Mouse (Mus musculus) NIH3T3 (cell line): ENCODE data around the gene Trim40.

Source experiments
- DNase-seq: peaks from one replicate; pipeline ENCODE4 v3.0.0-alpha.2; 2012; ENCODE audit warnings: low read depth

Trim40 gene

DNA sequence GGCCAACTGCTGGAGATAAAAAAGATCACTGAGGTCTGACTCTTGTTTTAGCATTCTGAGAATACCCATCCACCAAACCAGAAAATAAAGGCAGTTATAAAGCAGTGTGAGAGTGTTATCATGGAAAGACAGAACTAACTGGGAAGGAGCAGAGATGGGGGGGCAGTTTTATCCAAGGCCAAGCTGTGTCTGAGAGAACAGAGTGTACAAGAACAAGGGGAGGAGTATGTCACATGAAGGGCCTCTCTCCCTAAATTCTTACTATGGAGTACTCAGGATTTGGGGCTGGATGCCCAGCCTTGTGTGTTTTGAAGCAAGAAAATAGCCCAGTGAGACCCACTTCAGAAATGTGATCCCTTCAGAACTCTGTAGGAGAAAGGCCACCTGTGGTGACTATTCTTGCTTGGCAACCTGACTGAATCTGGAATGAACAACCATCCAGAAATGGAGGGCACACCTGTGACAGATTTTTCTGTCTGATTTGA lies 48.9 kb downstream of the Trim40 start:
- DNase-seq = no peak

DNA sequence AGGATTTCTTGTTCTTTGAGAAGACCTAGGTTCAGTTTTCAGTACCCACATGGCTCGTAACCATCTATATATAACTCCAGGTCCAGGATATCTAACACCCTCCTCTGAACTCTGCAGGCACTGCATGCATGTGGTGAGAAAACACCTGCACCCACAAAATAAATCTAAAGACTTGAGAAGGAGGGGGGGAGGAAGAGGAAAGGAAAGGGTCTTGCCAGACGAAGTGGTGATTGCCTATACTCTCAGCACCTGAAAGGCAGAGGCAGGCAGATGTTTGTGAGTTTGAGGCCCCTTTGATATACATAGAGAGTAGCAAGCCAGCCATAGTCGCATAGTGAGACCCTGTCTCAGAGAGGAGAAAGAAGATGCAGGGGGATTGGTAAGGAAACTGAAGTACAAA lies 50.0 kb downstream of the Trim40 start:
- no peak for DNase-seq

DNA sequence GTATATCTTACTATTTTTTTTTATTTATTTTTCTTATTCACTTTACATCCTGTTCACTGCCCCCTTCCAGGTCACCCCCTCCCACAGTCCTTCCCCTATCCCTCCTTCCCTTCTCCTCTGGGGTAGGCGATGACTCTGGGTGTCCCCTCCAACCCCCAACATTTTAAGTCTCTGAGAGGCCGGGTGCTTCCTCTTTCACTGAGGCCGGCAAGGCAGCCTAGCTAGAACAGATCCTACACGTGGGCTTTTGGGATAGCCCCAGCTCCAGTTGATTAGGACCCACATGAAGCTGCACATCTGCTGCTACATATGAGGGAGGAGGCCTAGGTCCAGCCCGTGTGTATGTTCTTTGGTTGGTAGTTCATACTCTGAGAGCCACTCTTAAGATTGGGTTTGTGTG lies 50.9 kb downstream of the Trim40 start:
- DNase-seq = no peak

DNA sequence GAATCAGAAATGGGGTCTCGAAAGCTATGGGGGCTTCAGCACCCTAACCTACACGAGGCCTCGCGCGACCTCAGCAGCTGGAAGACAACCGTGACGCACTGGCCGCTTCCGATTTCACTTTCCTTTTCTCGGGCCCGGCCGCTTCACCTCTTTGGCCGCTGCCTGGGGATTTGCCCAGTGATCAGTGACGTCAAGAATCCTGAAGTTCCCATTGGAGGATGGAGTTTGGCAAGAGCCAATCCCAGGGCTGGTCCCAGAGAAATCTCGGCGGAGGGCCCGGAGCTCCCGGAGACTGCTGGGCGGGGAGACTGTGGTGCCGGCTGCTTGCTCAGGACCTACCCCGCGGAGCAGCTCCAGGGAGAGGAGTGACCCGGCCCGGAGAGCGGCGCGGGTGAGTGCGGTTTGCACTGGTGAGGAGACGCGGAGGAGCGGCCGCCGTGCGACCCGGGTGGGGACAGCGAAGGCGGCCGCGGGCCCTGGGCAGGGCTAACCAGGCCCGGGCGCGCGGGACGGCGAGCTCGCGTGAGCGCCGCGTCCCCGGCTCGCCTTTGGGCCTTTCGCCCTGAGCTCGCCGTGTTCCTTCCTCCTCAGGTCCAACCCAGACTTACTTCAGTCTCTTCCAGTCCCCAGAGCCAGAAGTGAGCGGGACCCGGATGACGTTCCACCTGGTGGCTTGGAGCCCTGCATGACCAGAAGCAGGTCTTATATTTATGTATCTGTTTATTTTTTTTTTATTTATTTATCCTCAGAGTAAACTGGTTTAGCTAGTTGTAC lies 52.9 kb downstream of the Trim40 start, which contains the start of gene Trim26:
Trim26 (plus strand) TSS at position 261 of the 774 bp plus-strand sequence.
- peak; percentile 99 for DNase-seq

DNA sequence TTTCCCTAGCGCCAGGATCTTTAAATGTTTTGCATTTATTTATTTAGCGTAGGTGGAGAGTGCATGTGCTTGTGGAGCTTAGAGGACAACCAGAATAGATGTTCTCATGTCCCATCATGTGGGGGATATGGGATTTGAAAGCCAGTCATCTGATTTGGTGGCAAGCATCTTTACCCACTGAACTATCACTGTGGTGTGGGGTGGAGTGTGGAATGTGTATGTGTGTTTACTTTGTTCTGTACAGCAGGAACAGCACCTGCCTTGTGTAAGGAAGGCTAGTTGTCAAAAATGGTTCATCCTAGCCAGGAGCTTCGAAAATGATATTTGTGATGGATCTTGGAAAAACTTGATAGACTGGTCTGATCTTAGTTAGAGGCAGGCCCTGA lies 53.5 kb downstream of the Trim40 start:
- DNase-seq = no peak

DNA sequence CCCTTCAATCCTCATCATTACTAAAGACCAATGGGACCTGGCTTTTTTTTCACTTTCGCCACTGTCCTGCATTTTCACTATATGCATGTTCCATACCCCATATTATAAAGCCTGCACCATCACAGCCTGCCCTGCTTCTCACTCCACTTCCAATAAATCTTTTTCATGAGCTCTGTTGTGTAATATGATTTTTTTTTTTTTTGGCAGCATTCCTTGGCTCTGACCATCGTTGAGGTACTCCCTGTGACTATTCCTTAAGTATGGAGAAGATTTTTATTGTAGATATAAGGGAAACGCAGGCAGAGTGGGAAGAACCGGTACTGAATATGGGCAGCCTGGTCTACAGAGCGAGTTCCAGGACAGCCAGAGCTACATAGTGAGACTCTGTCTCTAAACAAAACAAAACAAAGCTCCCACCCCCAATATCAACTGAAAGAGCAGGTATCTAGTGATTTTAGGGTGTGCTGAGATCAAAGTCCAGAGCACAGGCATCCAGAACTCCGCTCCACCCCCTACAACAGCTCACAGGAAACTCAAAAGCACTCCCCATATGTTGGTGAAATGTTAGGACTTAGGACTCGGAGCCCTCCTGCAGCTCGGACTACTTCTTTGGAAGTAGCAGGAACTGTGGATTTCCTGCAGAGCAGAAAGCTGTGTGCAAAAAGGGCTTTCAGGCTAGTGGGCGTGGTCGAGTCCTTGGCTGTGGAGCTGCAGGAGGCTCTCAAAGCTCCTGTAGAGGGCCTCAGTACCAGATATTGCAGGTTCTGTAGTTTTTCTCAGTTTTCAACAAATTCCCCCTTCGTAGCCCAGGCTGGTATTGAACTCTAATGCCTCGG lies 54.1 kb downstream of the Trim40 start:
- DNase-seq = peak; percentile 90

DNA sequence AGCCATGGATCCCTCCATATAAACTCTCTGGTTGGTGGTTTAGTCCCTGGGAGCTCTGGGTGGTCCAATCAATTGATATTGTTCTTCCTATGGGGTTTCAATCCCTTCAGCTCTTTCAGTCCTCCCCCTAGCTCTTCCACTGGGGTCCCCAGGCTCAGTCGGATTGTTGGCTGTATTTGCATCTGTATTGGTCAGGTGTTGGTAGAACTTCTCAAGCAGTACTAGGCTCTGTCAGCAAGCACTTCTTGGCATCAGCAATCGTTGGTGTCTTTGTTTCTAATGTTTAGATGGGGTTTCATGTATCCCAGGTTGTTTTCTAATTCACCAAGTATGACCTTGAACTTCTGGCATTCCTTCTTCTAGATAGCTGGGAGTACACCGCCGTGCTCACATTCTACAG lies 57.2 kb downstream of the Trim40 start:
- no peak for DNase-seq
